Mouse (Mus musculus): ENCODE results near the gene Gatd1. TPM values are rescaled to one million over a fixed set of nuclear protein-coding genes. Genes with fewer than 3 reads are reported as not detected.

Gatd1 gene
- polyA plus RNA-seq, 1 experiment, result 33.6 TPM

DNA sequence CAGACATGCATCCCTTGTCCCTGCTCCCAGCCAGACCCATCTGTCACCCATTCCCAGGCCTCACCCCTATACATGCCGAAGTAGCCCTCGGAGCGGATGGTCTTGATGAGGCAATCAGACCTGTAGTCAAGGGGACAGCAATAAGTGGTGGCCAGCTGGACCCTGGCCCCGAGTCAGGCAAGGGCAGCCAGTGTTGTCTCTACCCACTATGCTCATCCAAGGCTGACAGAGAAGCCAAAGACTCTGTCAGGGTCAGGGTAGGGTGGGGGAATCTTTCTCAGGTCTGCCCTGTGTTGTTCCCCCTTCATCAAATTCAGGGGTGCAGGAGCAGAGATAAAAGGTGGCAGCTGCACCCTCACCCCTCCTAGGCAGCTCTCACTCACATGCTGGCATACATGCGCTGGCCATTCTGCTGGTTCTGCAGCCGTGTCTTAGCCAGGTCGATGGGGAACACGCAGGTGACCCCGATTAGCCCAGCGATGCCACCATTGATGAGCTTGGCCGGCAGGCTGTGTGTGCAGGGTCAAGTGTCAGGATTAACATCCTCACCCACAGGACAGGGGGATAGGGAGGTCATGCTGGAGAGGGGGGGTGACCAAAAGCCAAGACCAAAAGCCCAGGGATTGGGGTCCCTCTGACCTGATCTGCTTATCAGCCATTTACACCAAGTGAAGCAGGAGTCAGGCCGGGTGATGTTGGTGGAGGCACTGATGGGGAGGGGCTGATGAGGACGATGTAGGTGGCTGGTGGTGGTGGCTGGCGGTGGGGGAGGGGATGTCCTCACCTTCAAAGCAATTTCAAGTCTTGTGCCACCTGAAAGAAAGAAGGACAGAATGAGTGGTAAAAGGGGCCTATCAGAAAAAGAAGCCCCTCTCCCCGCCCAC lies 19.8 kb upstream of the Gatd1 start:
- Histone ChIP-seq H3K4me3 (replicated peaks; ENCODE audit: control insufficient read depth, low read depth, low read length) (no peak overlapping the region), H3K4me1 (ENCODE audit: control insufficient read depth, insufficient read depth, low read length) (peaks cover 4% of the 10 kb centered on the region), H3K27ac (ENCODE audit: control insufficient read depth, insufficient read depth, low read depth, low read length, poor library complexity) (no peak overlapping the region)
- 82% methylated on average over 15 of the region's 15 CpGs for WGBS
- no peak for TF ChIP-seq CTCF (IDR thresholded peaks at IDR 0.05; ENCODE audit: control insufficient read depth, insufficient read depth, low read length)

DNA sequence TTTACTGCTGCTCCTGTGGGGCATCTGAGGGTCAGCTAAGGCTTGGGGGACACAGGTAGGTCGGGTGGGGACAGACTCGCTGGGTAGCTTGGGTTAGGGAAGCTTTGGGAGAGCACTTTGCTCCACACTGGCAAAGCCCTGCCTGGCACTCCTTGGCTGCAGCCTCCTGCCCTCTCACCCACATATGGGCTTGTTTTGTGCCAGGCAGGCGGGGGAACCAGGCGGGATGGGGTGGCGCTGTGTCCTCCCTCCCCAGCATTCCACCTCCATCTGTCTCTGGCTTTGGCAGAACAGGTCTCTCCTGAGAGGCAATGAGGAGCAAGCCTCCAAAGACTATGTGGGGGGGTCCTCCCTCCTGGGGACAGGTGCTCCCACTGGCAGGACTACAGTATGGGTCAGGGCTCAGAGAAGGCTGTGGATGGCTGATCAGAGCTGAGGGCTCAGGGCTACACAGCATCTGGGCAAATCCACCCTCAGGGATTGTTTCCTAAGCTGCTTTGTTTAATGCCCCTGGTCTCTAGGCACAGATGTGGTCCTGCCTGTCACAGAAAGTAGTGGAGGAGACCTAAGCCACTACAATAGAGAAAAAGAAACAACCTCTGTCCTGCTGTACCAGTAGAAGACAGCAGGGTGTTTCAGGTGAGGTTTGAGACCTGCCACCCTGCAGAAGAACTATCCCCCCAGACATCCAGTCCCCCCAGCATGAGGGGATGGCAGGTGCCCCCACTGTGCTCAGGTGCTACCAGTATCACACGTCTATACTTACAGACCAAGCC lies 19.0 kb upstream of the Gatd1 start:
- Histone ChIP-seq H3K4me3 (replicated peaks; ENCODE audit: control insufficient read depth, low read depth, low read length) (no peak overlapping the region), H3K4me1 (ENCODE audit: control insufficient read depth, insufficient read depth, low read length) (peaks cover 4% of the 10 kb centered on the region), H3K27ac (ENCODE audit: control insufficient read depth, insufficient read depth, low read depth, low read length, poor library complexity) (no peak overlapping the region; the same call in 1 of the 2 replicates)
- WGBS, result 78% methylated on average over 6 of the region's 6 CpGs
- TF ChIP-seq CTCF (IDR thresholded peaks at IDR 0.05; ENCODE audit: control insufficient read depth, insufficient read depth, low read length) (no peak), POLR2A (IDR thresholded peaks at IDR 0.05; ENCODE audit: borderline replicate concordance, control insufficient read depth, low read depth, low read length) (no peak)

DNA sequence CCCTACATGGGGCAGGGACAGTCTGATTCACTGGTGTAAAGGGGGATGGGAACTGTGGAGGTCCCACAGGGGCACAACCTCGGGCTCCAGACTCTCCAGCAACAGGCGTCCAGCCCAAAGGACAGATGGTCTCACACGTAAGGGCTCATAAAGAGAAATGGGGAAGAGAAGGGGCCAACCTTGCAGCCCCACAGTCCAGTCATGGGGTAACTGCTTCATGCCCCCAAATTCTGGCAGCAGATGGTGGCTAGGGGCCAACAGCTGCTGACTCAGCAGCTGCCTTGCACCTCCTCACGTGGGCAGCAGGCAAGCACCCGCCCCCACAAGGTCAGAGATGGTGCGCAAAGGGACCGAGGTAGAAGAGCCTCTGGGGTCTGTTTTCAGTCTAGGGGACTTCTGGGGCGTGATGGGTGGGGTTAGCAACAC lies 18.3 kb upstream of the Gatd1 start:
- Histone ChIP-seq H3K27ac (ENCODE audit: control insufficient read depth, insufficient read depth, low read depth, low read length, poor library complexity) (no peak overlapping the region; the same call in 1 of the 2 replicates), H3K4me3 (replicated peaks; ENCODE audit: control insufficient read depth, low read depth, low read length) (no peak overlapping the region), H3K4me1 (ENCODE audit: control insufficient read depth, insufficient read depth, low read length) (peaks cover 4% of the 10 kb centered on the region)
- WGBS, result 51% methylated on average over 8 of the region's 8 CpGs
- TF ChIP-seq CTCF (IDR thresholded peaks at IDR 0.05; ENCODE audit: control insufficient read depth, insufficient read depth, low read length) (no peak), POLR2A (IDR thresholded peaks at IDR 0.05; ENCODE audit: borderline replicate concordance, control insufficient read depth, low read depth, low read length) (no peak)

DNA sequence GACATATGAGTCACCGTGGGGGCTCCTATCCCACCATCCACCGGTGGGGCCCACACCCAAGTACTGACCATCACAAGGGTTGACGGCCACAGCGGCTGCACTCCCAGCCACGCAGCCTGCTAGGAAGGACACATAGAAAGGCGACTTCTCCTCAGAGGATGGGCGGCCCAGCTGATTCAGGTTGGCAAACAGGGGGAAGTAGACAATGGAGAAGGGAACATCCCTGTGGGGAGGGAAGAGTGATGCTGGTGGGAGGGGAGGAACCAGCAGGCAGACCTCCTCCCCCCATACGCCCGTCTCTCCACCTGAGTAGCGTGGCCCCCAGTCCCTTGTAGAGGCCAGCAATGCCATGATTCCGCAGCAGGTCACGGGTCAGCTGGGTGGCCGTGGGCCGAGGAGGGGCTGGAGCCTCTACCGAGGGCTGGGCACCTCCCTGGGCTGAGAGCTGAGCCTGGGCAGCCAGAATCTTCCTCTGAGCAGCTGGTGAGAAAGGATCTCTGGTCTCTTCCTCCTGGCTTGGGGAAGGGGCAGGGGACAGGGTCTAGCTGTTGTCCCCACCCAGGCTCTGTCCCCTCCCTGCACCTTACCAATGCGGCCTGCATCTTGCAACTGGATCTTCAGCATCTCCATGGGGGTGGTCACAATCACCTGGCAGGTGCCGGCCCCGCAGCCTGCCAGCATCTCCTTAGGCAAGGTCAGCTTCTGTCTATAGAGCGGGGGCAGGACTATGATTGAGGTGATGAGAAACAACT lies 17.7 kb upstream of the Gatd1 start:
- Histone ChIP-seq H3K4me3 (replicated peaks; ENCODE audit: control insufficient read depth, low read depth, low read length) (no peak overlapping the region), H3K4me1 (ENCODE audit: control insufficient read depth, insufficient read depth, low read length) (peaks cover 4% of the 10 kb centered on the region), H3K27ac (ENCODE audit: control insufficient read depth, insufficient read depth, low read depth, low read length, poor library complexity) (no peak overlapping the region)
- WGBS, result 88% methylated on average over 19 of the region's 19 CpGs
- no peak for TF ChIP-seq POLR2A (IDR thresholded peaks at IDR 0.05; ENCODE audit: borderline replicate concordance, control insufficient read depth, low read depth, low read length)
- no peak for TF ChIP-seq CTCF (IDR thresholded peaks at IDR 0.05; ENCODE audit: control insufficient read depth, insufficient read depth, low read length)

DNA sequence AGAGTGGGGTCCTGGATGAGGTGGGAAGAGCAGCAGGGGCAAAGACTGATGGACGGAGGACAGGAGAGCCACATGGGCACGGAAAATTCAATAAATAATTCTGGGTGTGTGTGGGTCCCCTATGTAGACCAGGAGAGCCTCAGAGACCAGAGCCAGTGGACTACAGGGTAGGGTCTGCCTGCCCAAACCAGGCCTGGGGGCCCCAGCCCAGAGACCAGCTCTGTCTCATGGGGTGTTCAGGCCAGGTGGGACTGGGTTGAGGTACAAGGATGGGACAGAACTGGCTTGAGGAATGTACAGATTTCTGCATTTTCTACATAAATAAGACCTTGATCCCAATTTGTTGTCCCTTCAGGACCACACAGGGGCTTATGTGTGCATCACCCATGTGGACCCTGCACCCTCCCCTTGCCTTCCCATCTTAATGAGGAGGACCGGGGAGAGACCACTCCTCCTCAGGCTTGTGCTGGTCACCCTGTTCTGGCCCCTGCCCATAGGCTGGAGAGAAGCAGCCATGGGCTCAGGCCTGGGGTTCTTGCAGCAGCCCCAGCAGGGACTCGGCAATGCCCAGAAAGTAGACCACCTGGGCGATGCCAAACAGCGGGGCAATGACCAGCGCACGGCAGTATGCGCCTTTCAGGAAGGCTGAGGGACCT lies 16.8 kb upstream of the Gatd1 start:
- H3K27ac ChIP-seq (ENCODE audit: control insufficient read depth, insufficient read depth, low read depth, low read length, poor library complexity), result no peak overlapping the region
- 86% methylated on average over 9 of the region's 9 CpGs for WGBS
- H3K4me1 ChIP-seq (ENCODE audit: control insufficient read depth, insufficient read depth, low read length), result peaks cover 3% of the 10 kb centered on the region
- TF ChIP-seq CTCF (IDR thresholded peaks at IDR 0.05; ENCODE audit: control insufficient read depth, insufficient read depth, low read length), result no peak
- TF ChIP-seq POLR2A (IDR thresholded peaks at IDR 0.05; ENCODE audit: borderline replicate concordance, control insufficient read depth, low read depth, low read length), result no peak
- H3K4me3 ChIP-seq (replicated peaks; ENCODE audit: control insufficient read depth, low read depth, low read length), result no peak overlapping the region

DNA sequence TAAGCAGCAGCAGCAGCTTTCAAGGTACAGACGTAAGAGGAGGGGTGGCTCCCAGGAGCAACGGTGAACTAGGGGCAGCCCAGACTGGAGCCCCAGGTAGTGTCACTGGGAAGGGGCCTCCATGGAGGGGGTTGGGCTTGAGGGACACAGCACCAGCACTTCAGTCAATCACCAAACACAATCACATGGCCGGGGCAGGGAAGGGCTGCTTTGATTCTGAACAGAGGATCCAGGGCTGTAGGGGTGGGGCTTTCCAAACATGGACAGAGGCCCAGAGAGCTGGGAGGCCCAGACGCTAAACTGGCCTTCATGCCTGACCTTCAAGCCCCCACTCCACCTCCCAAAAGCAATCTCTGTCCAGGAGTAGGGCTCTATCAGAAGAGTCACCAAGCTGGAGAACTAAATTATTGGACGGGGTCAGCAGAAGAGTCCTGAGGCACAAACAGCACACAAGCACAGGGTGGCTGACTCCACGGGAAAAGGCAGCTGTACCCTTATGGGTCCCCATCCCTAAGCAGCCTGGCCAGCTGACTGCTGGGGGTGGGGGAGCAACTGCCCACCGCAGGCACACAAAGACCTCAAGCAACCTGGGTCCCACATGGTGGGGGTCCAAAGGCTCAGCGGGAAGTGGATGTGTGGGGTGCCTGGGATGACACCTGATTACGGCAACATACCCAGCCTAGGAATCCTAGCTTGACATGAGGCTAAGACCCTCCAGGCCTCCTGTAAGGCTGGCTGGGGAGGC lies 16.1 kb upstream of the Gatd1 start:
- no peak overlapping the region for H3K4me3 ChIP-seq (replicated peaks; ENCODE audit: control insufficient read depth, low read depth, low read length)
- TF ChIP-seq POLR2A (IDR thresholded peaks at IDR 0.05; ENCODE audit: borderline replicate concordance, control insufficient read depth, low read depth, low read length), result no peak
- no peak for TF ChIP-seq CTCF (IDR thresholded peaks at IDR 0.05; ENCODE audit: control insufficient read depth, insufficient read depth, low read length)
- 87% methylated on average over 9 of the region's 9 CpGs for WGBS
- no peak overlapping the region for H3K27ac ChIP-seq (ENCODE audit: control insufficient read depth, insufficient read depth, low read depth, low read length, poor library complexity)
- peaks cover 1% of the 10 kb centered on the region for H3K4me1 ChIP-seq (ENCODE audit: control insufficient read depth, insufficient read depth, low read length)

DNA sequence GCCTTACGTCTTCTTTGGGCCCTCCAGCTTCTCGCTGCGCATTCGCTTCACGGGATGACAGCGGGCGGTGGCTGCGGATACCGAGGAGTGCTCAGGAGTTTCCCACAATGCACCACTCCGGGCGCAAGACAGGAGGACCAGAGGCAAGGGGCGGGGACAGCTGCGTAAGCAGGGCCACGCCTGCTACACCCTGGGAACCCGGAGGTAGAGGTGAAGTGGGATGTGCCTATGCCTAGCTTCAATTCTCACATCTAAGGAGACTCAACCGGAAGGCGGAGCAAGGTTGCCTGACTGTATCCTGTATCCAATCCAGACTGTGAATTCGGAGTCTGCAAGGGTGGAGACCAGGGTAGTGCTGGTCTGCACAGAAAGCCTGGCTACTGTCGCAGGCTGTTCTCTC lies 15.4 kb upstream of the Gatd1 start, which contains the start of gene Cend1:
Gene Cend1 (minus strand): TSS at position 182 of the 400 bp plus-strand sequence.
- Histone ChIP-seq H3K4me1 (ENCODE audit: control insufficient read depth, insufficient read depth, low read length) (no peaks in the 10 kb centered on the region; the same call in 1 of the 2 replicates), H3K27ac (ENCODE audit: control insufficient read depth, insufficient read depth, low read depth, low read length, poor library complexity) (no peak within 1 kb of the TSS), H3K4me3 (replicated peaks; ENCODE audit: control insufficient read depth, low read depth, low read length) (no peak within 1 kb of the TSS)
- WGBS, result 69% methylated on average over 19 of the region's 19 CpGs
- no peak for TF ChIP-seq CTCF (IDR thresholded peaks at IDR 0.05; ENCODE audit: control insufficient read depth, insufficient read depth, low read length)
- TF ChIP-seq POLR2A (IDR thresholded peaks at IDR 0.05; ENCODE audit: borderline replicate concordance, control insufficient read depth, low read depth, low read length), result no peak

Data from bone marrow, adult 2 months (tissue).